Mouse (Mus musculus): ENCODE results near the gene Auts2. TPM values are rescaled to one million over a fixed set of nuclear protein-coding genes. Genes with fewer than 3 reads are reported as not detected.
A peak's percentile ranks its signal among the peaks of the same experiment; 100 is the strongest.

The Auts2 gene
- total RNA-seq, 2 experiments from 2014 or later, result 100 to 137 TPM

- intact Hi-C loops (cut with DNase I), result no loop called here
- DNase-seq (ENCODE audit: low spot score in 2 of 2), result no peak
Measured at GRCm38 (mm10) chr5:132408892-132409575, 134.1 kb downstream of the Auts2 start.

GRCm38 (mm10) chr5:132400556-132400955 is 142.6 kb downstream of the Auts2 start:
- intact Hi-C loops (cut with DNase I), result no loop called here
- no peak for DNase-seq (ENCODE audit: low spot score in 2 of 2)

GRCm38 (mm10) chr5:132399486-132399885 is 143.7 kb downstream of the Auts2 start:
- intact Hi-C loops (cut with DNase I), result no loop called here

GRCm38 (mm10) chr5:132395922-132396321 is 147.2 kb downstream of the Auts2 start:
- no peak for DNase-seq (ENCODE audit: low spot score in 2 of 2)
- intact Hi-C loops (cut with DNase I), result no loop called here

More at GRCm38 (mm10) chr5:132399486-132399885, 143.7 kb downstream of the Auts2 start:
- peak; percentile 10 to 28 for DNase-seq (ENCODE audit: low spot score in 2 of 2)

GRCm38 (mm10) chr5:132394800-132395575 is 148.2 kb downstream of the Auts2 start:
- DNase-seq (ENCODE audit: low spot score in 2 of 2), result no peak
- intact Hi-C loops (cut with DNase I), result no loop called here

- intact Hi-C loops (cut with DNase I), result no loop called here
Measured at GRCm38 (mm10) chr5:132391831-132392763, 151.0 kb downstream of the Auts2 start.

GRCm38 (mm10) chr5:132388746-132389145 is 154.4 kb downstream of the Auts2 start:
- no peak for DNase-seq (ENCODE audit: low spot score in 2 of 2)
- intact Hi-C loops (cut with DNase I), result no loop called here

More at GRCm38 (mm10) chr5:132391831-132392763, 151.0 kb downstream of the Auts2 start:
- no peak for DNase-seq (ENCODE audit: low spot score in 2 of 2)

- DNase-seq (ENCODE audit: low spot score in 2 of 2), result no peak
- intact Hi-C loops (cut with DNase I), result no loop called here
Measured at GRCm38 (mm10) chr5:132385244-132385855, 157.8 kb downstream of the Auts2 start.

- intact Hi-C loops (cut with DNase I), result no loop called here
- DNase-seq (ENCODE audit: low spot score in 2 of 2), result no peak
Measured at GRCm38 (mm10) chr5:132380261-132380660, 162.9 kb downstream of the Auts2 start.

GRCm38 (mm10) chr5:132378977-132379376 is 164.2 kb downstream of the Auts2 start:
- DNase-seq (ENCODE audit: low spot score in 2 of 2), result no peak

GRCm38 (mm10) chr5:132375130-132375529 is 168.0 kb downstream of the Auts2 start:
- DNase-seq (ENCODE audit: low spot score in 2 of 2), result no peak
- intact Hi-C loops (cut with DNase I), result no loop called here

More at GRCm38 (mm10) chr5:132378977-132379376, 164.2 kb downstream of the Auts2 start:
- intact Hi-C loops (cut with DNase I), result no loop called here

GRCm38 (mm10) chr5:132373471-132374075 is 169.6 kb downstream of the Auts2 start:
- DNase-seq (ENCODE audit: low spot score in 2 of 2), result no peak
- intact Hi-C loops (cut with DNase I), result no loop called here

GRCm38 (mm10) chr5:132372605-132373004 is 170.5 kb downstream of the Auts2 start:
- intact Hi-C loops (cut with DNase I), result no loop called here
- DNase-seq (ENCODE audit: low spot score in 2 of 2), result no peak

- intact Hi-C loops (cut with DNase I), result no loop called here
- DNase-seq (ENCODE audit: low spot score in 2 of 2), result no peak
Measured at GRCm38 (mm10) chr5:132368678-132369088, 174.5 kb downstream of the Auts2 start.

- intact Hi-C loops (cut with DNase I), result no loop called here
- no peak for DNase-seq (ENCODE audit: low spot score in 2 of 2)
Measured at GRCm38 (mm10) chr5:132361276-132361675, 181.9 kb downstream of the Auts2 start.

- DNase-seq (ENCODE audit: low spot score in 2 of 2), result no peak
- intact Hi-C loops (cut with DNase I), result no loop called here
Measured at GRCm38 (mm10) chr5:132357726-132358125, 185.4 kb downstream of the Auts2 start.

GRCm38 (mm10) chr5:132355935-132356334 is 187.2 kb downstream of the Auts2 start:
- DNase-seq (ENCODE audit: low spot score in 2 of 2), result no peak
- intact Hi-C loops (cut with DNase I), result no loop called here

- DNase-seq (ENCODE audit: low spot score in 2 of 2), result no peak
- intact Hi-C loops (cut with DNase I), result no loop called here
Measured at GRCm38 (mm10) chr5:132352437-132352836, 190.7 kb downstream of the Auts2 start.

GRCm38 (mm10) chr5:132351139-132351538 is 192.0 kb downstream of the Auts2 start:
- DNase-seq (ENCODE audit: low spot score in 2 of 2), result no peak
- intact Hi-C loops (cut with DNase I), result no loop called here
